Mouse (Mus musculus): ENCODE measurements at regions not wholly inside any gene's neighbourhood (a gene's known extent, or its start where the extent isn't known, plus 50 kb on each side); places are given as distances from the start of the nearest gene placed in this dataset.

- TF ChIP-seq USF1 (IDR thresholded peaks at IDR 0.05; ENCODE audit: low read depth) (no peak), POLR2A (IDR thresholded peaks at IDR 0.05; ENCODE audit: insufficient read length, low read depth) (no peak), CEBPB (IDR thresholded peaks at IDR 0.05; ENCODE audit: insufficient read depth, poor library complexity, severe bottlenecking) (no peak), MYOG (IDR thresholded peaks at IDR 0.05; ENCODE audit: control insufficient read depth in 1 of 3, insufficient read depth in 1 of 3, insufficient read length in 2 of 3, low read depth in 2 of 3) (no peak), TCF12 (IDR thresholded peaks at IDR 0.05; ENCODE audit: insufficient read depth, poor library complexity, severe bottlenecking) (no peak), POLR2AphosphoS2 (IDR thresholded peaks at IDR 0.05; ENCODE audit: insufficient read length, low read depth) (no peak), MAX (IDR thresholded peaks at IDR 0.05; ENCODE audit: low read depth) (no peak), REST (IDR thresholded peaks at IDR 0.05; ENCODE audit: insufficient read depth, insufficient read length) (no peak), SRF (IDR thresholded peaks at IDR 0.05; ENCODE audit: control insufficient read depth, insufficient read length, low read depth) (no peak), MYOD1 (IDR thresholded peaks at IDR 0.05; ENCODE audit: control insufficient read depth in 1 of 3, insufficient read length in 2 of 3, low read depth in 2 of 3) (no peak), TCF3 (IDR thresholded peaks at IDR 0.05; ENCODE audit: insufficient read length, low read depth) (no peak), E2F4 (IDR thresholded peaks at IDR 0.05; ENCODE audit: insufficient read depth) (no peak)
These were observed 77.1 kb downstream of the Xrcc2 start for GRCm38 (mm10) chr5:25628504-25628903.
